Mouse (Mus musculus) lung, embryonic 16.5 days (tissue): ENCODE measurements around the gene Btbd16. TPM values are rescaled to one million over a fixed set of nuclear protein-coding genes. Genes with fewer than 3 reads are reported as not detected.

Source experiments
- ATAC-seq: fragments of 200-750 bp; cut with Nextera tagmentation; 2 replicates; pipeline ENCODE4 v1.8.0; 2017; ENCODE audit warnings: low read depth, mild to moderate bottlenecking, moderate library complexity
- H3K27ac ChIP-seq: fragments of 300-500 bp; sonication (generic); 2 replicates; pipeline ENCODE4 v1.5.1; 2014; ENCODE audit warnings: mild to moderate bottlenecking, control low read depth, low read length
- H3K27me3 ChIP-seq: fragments of 300-500 bp; sonication (generic); 2 replicates; pipeline ENCODE4 v1.6.1; 2014; ENCODE audit warnings: low read depth, low read length, mixed read lengths; ENCODE audit not compliant: control insufficient read depth, insufficient read depth
- H3K36me3 ChIP-seq: fragments of 300-500 bp; sonication (generic); 2 replicates; pipeline ENCODE4 v1.6.1; 2014; ENCODE audit warnings: low read length; ENCODE audit not compliant: control insufficient read depth, insufficient read depth
- H3K4me1 ChIP-seq: fragments of 300-500 bp; sonication (generic); replicated peaks from 2 replicates; pipeline ENCODE4 v1.6.1; 2014; ENCODE audit warnings: low read length, mixed read lengths; ENCODE audit not compliant: control insufficient read depth, insufficient read depth
- H3K4me2 ChIP-seq: fragments of 300-500 bp; sonication (generic); 2 replicates; pipeline ENCODE4 v1.6.1; 2014; ENCODE audit warnings: low read depth, low read length, control low read depth
- H3K4me3 ChIP-seq: fragments of 300-500 bp; sonication (generic); 2 replicates; pipeline ENCODE4 v1.5.1; 2014; ENCODE audit warnings: mild to moderate bottlenecking, low read length, control low read depth
- H3K9ac ChIP-seq: fragments of 300-500 bp; sonication (generic); 2 replicates; pipeline ENCODE4 v1.6.1; 2014; ENCODE audit warnings: low read length, control low read depth
- H3K9me3 ChIP-seq: fragments of 300-500 bp; sonication (generic); 2 replicates; pipeline ENCODE4 v1.6.1; 2016; ENCODE audit warnings: low read length; ENCODE audit not compliant: control insufficient read depth
- WGBS: fragments of 180-500 bp; shearing (Covaris S2); extraction: QIAGEN DNeasy Blood & Tissue Kit; methylation state at CpG from one replicate; pipeline ENCODE4 v1.1.7; 2014; 5-methylcytosine and 5-hydroxymethylcytosine counted together
- polyA plus RNA-seq: library from polyadenylated mRNA; unstranded; fragments of >200 nt; fragmentation: Nextera tagmentation; extraction: Ambion mirVana; gene quantifications from 2 replicates; pipeline ENCODE4 v1.2.1, GENCODE M21; 2015

The Btbd16 gene
- polyA plus RNA-seq, 1 experiment from 2014 or later: not detected

GRCm38 (mm10) chr7:130864711-130865110 lies 90.8 kb downstream of the Btbd16 start:
- Histone ChIP-seq H3K9me3 (no peaks in the 10 kb centered on the region), H3K9ac (no peak overlapping the region), H3K4me1 (peaks cover 25% of the 10 kb centered on the region), H3K36me3 (no peaks in the 10 kb centered on the region), H3K4me3 (no peak overlapping the region), H3K4me2 (no peak overlapping the region), H3K27me3 (no peaks in the 10 kb centered on the region), H3K27ac (no peak overlapping the region)
- 56% methylated on average over 7 of the region's 7 CpGs for WGBS
- no peak for ATAC-seq

GRCm38 (mm10) chr7:130865613-130866591 lies 92.0 kb downstream of the Btbd16 start, which contains the start of gene Plekha1:
Gene Plekha1 (plus strand): TSS chr7:130865756.
- under 1% methylated on average over 85 of the region's 114 CpGs for WGBS
- Histone ChIP-seq H3K9me3 (no peaks in the 10 kb centered on the region), H3K4me1 (peaks cover 23% of the 10 kb centered on the region), H3K9ac (peak within 1 kb of the TSS; percentile 90), H3K4me3 (peak within 1 kb of the TSS; percentile 89), H3K36me3 (no peaks in the 10 kb centered on the region), H3K27me3 (no peaks in the 10 kb centered on the region), H3K27ac (peak within 1 kb of the TSS; percentile 80), H3K4me2 (peak within 1 kb of the TSS; percentile 76)
- peak; percentile 99 for ATAC-seq

GRCm38 (mm10) chr7:130866640-130867039 lies 92.8 kb downstream of the Btbd16 start:
- H3K27me3 ChIP-seq: no peaks in the 10 kb centered on the region
- 3% methylated on average over 13 of the region's 13 CpGs for WGBS
- no peaks in the 10 kb centered on the region for H3K9me3 ChIP-seq
- H3K4me1 ChIP-seq: peaks cover 17% of the 10 kb centered on the region
- H3K9ac ChIP-seq: peak overlapping the region; percentile 90
- peak overlapping the region; percentile 80 for H3K27ac ChIP-seq
- H3K36me3 ChIP-seq: no peaks in the 10 kb centered on the region
- H3K4me3 ChIP-seq: peak overlapping the region; percentile 89
- no peak for ATAC-seq
- peak overlapping the region; percentile 76 for H3K4me2 ChIP-seq

DNA sequence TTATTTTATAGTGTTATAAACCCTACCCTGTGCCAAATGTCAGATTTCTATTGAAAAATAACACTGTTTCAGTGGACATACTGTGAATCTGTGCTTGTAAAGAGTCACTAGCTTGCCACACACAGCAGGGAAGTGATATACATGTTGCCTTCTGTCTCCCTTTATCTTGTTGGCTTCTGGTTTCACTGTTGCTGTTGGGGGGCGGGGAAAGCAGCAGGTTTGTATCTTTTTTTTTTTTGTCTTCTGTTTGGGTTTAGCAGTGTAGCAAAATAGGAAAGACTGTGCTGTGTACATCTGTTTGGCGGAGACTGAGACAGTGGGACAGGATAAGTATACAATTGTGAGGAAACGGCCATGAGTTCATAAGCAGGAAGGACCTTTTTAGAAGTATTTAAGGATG lies 93.4 kb downstream of the Btbd16 start:
- H3K9ac ChIP-seq: no peak overlapping the region
- no peak for ATAC-seq
- H3K27me3 ChIP-seq: no peaks in the 10 kb centered on the region
- WGBS: 47% methylated on average over 3 of the region's 3 CpGs
- H3K4me2 ChIP-seq: peak overlapping the region; percentile 19; the same call in 1 of the 2 replicates
- peak overlapping the region; percentile 12 for H3K4me3 ChIP-seq
- H3K4me1 ChIP-seq: peaks cover 17% of the 10 kb centered on the region
- H3K9me3 ChIP-seq: no peaks in the 10 kb centered on the region
- H3K36me3 ChIP-seq: no peaks in the 10 kb centered on the region
- H3K27ac ChIP-seq: no peak overlapping the region

Other genes starting within 250 kb of the Btbd16 start
- 131 and 141 TPM in 2 replicates for gene Nsmce4a, start 201.0 kb upstream of the Btbd16 start, polyA plus RNA-seq
- gene Tacc2, start 196.6 kb upstream of the Btbd16 start, polyA plus RNA-seq: 21.7 and 24.2 TPM in 2 replicates
- gene Plekha1, start 91.7 kb downstream of the Btbd16 start, polyA plus RNA-seq: 70.0 and 71.8 TPM in 2 replicates
- 71.6 and 75.7 TPM in 2 replicates for gene Htra1, start 162.0 kb downstream of the Btbd16 start, polyA plus RNA-seq